Mouse (Mus musculus): ENCODE measurements at regions not wholly inside any gene's neighbourhood (a gene's known extent, or its start where the extent isn't known, plus 50 kb on each side); places are given as distances from the start of the nearest gene placed in this dataset.
A peak's percentile ranks its signal among the peaks of the same experiment; 100 is the strongest.

GRCm38 (mm10) chr14:68022925-68023324, 1271.2 kb downstream of the Synb start:
- ATAC-seq (ENCODE audit: low TSS enrichment) = peak; percentile 49

- ATAC-seq (ENCODE audit: low TSS enrichment) = peak; percentile 60
These were observed 1272.9 kb downstream of the Synb start for GRCm38 (mm10) chr14:68021240-68021639.

GRCm38 (mm10) chr14:68020769-68021168, 1273.3 kb downstream of the Synb start:
- peak; percentile 49 for ATAC-seq (ENCODE audit: low TSS enrichment)

GRCm38 (mm10) chr14:68018686-68019085, 1275.4 kb downstream of the Synb start:
- no peak for ATAC-seq (ENCODE audit: low TSS enrichment)

- ATAC-seq (ENCODE audit: low TSS enrichment) = no peak
These were observed 1297.2 kb downstream of the Synb start for GRCm38 (mm10) chr14:67996790-67997417.

- ATAC-seq (ENCODE audit: low TSS enrichment) = peak; percentile 94
These were observed 1300.5 kb downstream of the Synb start for GRCm38 (mm10) chr14:67993611-67994051.

GRCm38 (mm10) chr14:67993142-67993541, 1301.0 kb downstream of the Synb start:
- ATAC-seq (ENCODE audit: low TSS enrichment) = peak; percentile 58

GRCm38 (mm10) chr14:67992088-67992487, 1302.0 kb downstream of the Synb start:
- ATAC-seq (ENCODE audit: low TSS enrichment) = no peak

- ATAC-seq (ENCODE audit: low TSS enrichment) = no peak
These were observed 1303.8 kb downstream of the Synb start for GRCm38 (mm10) chr14:67990271-67990670.
